Mouse (Mus musculus): Measurements from ENCODE around the gene Il12rb2. TPM values are rescaled to one million over a fixed set of nuclear protein-coding genes. Genes with fewer than 3 reads are reported as not detected.

Gene Il12rb2
- polyA plus RNA-seq, 1 experiment from 2014 or later: 0.18 TPM

DNA sequence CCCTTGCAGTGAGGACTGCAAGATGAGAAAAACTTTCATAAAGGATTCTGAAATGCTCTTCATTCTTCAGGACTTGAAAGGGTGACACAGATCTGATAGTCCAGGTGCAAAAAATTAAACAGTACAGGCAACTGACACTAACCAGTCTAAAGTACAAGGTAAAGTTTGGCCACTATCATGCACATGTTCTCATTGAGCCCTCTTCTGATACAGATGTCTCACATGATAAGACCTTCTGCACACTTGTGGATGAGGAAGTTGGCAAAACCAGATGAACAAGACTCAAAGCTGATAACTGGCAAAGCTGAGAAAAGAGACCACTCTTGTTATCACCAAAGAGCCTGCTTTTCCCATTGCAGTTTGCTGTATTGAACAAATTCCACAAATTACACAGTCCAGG lies 38.0 kb downstream of the Il12rb2 start:
- Histone ChIP-seq H3K9ac (ENCODE audit: low read length) (no peak overlapping the region), H3K4me1 (replicated peaks; ENCODE audit: control insufficient read depth, insufficient read depth, low read length) (no peaks in the 10 kb centered on the region), H3K27ac (ENCODE audit: low read length) (no peak overlapping the region), H3K27me3 (ENCODE audit: control insufficient read depth, insufficient read depth, low read depth, low read length) (no peaks in the 10 kb centered on the region), H3K36me3 (ENCODE audit: control insufficient read depth, insufficient read depth, low read length) (no peaks in the 10 kb centered on the region), H3K9me3 (ENCODE audit: control insufficient read depth, low read length) (no peaks in the 10 kb centered on the region), H3K4me2 (ENCODE audit: low read depth, low read length) (no peak overlapping the region), H3K4me3 (ENCODE audit: low read length) (no peak overlapping the region)
- no peak for ATAC-seq (ENCODE audit: low read depth)

DNA sequence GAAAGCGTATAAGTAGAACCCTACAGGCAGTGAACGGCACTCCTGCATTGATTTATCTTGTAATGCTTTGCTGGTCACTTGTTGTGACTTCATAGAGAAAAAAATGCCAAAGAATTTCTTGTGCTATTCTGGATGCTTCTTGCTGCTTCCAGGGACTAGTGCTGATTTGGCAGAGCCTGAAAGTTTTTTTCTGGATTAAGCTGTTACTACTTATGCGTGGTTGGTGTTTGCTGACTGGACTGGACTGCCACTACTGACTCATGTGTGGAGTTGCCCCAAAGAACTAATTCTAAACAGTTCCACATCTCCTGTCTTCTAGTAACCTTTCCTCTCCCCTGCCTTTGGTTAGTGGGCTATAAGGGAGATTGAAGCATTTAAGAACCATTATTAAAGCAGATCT lies 52.2 kb downstream of the Il12rb2 start:
- no peak overlapping the region for H3K27ac ChIP-seq (ENCODE audit: low read length)
- ATAC-seq (ENCODE audit: low read depth): no peak
- no peak overlapping the region for H3K4me2 ChIP-seq (ENCODE audit: low read depth, low read length)
- no peak overlapping the region for H3K9ac ChIP-seq (ENCODE audit: low read length)
- H3K9me3 ChIP-seq (ENCODE audit: control insufficient read depth, low read length): no peaks in the 10 kb centered on the region
- no peaks in the 10 kb centered on the region for H3K4me1 ChIP-seq (replicated peaks; ENCODE audit: control insufficient read depth, insufficient read depth, low read length)
- no peak overlapping the region for H3K4me3 ChIP-seq (ENCODE audit: low read length)
- H3K36me3 ChIP-seq (ENCODE audit: control insufficient read depth, insufficient read depth, low read length): no peaks in the 10 kb centered on the region
- WGBS: 64% methylated on average over 3 of the region's 3 CpGs
- H3K27me3 ChIP-seq (ENCODE audit: control insufficient read depth, insufficient read depth, low read depth, low read length): no peaks in the 10 kb centered on the region

DNA sequence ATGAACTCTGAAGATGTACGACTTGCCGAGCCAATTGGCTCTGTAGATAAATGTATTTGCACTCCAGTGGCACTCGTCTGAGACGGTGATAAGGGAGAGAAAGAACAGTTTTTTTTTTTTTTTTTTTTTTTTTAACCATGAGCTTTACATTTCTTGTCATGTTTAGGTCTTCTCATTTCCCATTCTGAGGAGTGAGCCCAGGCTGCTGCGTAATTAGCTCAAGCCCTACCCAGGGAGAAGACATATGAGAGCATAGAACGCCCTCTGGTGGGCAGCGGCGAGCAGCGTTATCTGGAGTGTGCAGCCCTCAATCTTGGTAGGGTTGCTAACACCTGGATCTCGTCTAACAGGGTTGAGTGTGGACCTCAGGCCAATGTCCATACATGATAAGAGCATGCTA lies 57.5 kb downstream of the Il12rb2 start:
- Histone ChIP-seq H3K4me2 (ENCODE audit: low read depth, low read length) (no peak overlapping the region), H3K27ac (ENCODE audit: low read length) (no peak overlapping the region), H3K4me1 (replicated peaks; ENCODE audit: control insufficient read depth, insufficient read depth, low read length) (no peaks in the 10 kb centered on the region; the same call in 1 of the 2 replicates), H3K4me3 (ENCODE audit: low read length) (no peak overlapping the region), H3K9ac (ENCODE audit: low read length) (no peak overlapping the region), H3K36me3 (ENCODE audit: control insufficient read depth, insufficient read depth, low read length) (no peaks in the 10 kb centered on the region), H3K27me3 (ENCODE audit: control insufficient read depth, insufficient read depth, low read depth, low read length) (no peaks in the 10 kb centered on the region), H3K9me3 (ENCODE audit: control insufficient read depth, low read length) (no peaks in the 10 kb centered on the region)
- WGBS: 18% methylated on average over 10 of the region's 10 CpGs
- ATAC-seq (ENCODE audit: low read depth): peak; percentile 64

DNA sequence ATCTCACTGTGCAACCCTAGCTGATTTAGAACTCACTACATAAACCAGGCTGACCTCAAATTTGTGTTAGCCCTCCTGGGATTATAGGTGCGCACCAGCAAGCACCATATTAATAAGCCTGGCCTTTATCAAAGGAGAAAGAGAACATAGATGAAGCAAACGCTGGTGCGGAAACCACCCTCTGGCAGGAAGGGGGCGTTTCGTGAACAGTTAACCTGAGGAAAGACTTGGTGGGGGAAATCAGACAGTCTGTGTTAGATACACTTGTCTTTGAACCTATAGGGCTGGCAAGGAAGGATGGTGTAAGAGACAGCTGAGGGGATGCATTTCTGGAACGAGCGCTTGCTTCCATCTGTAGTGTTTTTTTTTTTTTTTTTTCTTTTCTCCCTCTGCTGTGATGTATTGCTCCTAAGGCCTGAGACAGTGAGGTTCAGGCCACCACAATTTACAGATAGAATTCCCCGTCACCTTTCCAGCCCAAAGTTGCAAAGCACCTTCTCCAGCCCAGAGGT lies 58.1 kb downstream of the Il12rb2 start:
- Histone ChIP-seq H3K36me3 (ENCODE audit: control insufficient read depth, insufficient read depth, low read length) (no peaks in the 10 kb centered on the region), H3K4me1 (replicated peaks; ENCODE audit: control insufficient read depth, insufficient read depth, low read length) (no peaks in the 10 kb centered on the region; the same call in 1 of the 2 replicates), H3K4me2 (ENCODE audit: low read depth, low read length) (no peak overlapping the region), H3K4me3 (ENCODE audit: low read length) (no peak overlapping the region), H3K9ac (ENCODE audit: low read length) (no peak overlapping the region), H3K27ac (ENCODE audit: low read length) (no peak overlapping the region), H3K9me3 (ENCODE audit: control insufficient read depth, low read length) (no peaks in the 10 kb centered on the region), H3K27me3 (ENCODE audit: control insufficient read depth, insufficient read depth, low read depth, low read length) (no peaks in the 10 kb centered on the region)
- 70% methylated on average over 8 of the region's 8 CpGs for WGBS
- no peak for ATAC-seq (ENCODE audit: low read depth)

DNA sequence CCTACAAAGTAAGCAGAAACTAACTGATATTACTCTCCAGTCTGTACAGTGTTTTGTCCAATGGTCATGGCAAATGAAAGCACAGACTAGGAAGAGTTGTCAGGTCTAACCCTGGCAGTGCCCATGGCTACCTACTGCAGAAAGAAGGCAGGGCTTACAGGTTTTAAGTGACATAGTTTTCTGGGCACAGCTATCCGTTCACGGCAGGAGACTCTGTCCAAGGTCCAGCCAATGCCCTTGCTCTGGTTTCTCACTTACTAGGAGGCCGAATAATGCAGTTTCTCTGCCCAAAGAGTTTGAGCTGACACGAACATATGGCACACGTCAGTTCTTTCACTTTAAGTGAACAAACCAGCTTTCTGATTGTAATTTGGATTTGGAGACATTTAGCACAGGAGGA lies 58.9 kb downstream of the Il12rb2 start:
- Histone ChIP-seq H3K9me3 (ENCODE audit: control insufficient read depth, low read length) (no peaks in the 10 kb centered on the region), H3K27me3 (ENCODE audit: control insufficient read depth, insufficient read depth, low read depth, low read length) (no peaks in the 10 kb centered on the region), H3K4me1 (replicated peaks; ENCODE audit: control insufficient read depth, insufficient read depth, low read length) (no peaks in the 10 kb centered on the region; the same call in 1 of the 2 replicates), H3K27ac (ENCODE audit: low read length) (no peak overlapping the region), H3K4me2 (ENCODE audit: low read depth, low read length) (no peak overlapping the region), H3K9ac (ENCODE audit: low read length) (no peak overlapping the region), H3K36me3 (ENCODE audit: control insufficient read depth, insufficient read depth, low read length) (no peaks in the 10 kb centered on the region), H3K4me3 (ENCODE audit: low read length) (no peak overlapping the region)
- ATAC-seq (ENCODE audit: low read depth): 0 out of 2 replicates have a peak, but pooled peaks have one; percentile 15
- WGBS: 63% methylated on average over 5 of the region's 5 CpGs

DNA sequence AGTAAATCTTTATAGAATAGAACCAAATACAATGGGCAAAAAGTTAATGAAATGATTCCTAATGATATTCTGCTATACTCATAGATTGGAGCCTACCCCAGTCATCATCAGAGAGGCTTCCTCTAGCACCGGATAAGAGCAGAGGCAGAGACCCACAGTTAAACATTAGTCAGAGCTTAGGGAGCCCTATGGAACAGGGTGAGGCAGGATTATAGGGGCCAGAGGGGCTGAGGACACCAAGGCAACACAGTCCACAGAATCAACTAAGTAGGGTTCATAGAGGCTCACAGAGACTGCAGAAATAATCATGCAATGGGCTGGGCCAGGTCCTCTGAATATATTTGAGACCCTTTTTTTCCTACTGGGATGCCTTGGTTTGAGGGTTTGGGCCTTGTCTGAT lies 61.3 kb downstream of the Il12rb2 start:
- Histone ChIP-seq H3K27me3 (ENCODE audit: control insufficient read depth, insufficient read depth, low read depth, low read length) (no peaks in the 10 kb centered on the region), H3K4me2 (ENCODE audit: low read depth, low read length) (no peak overlapping the region), H3K4me1 (replicated peaks; ENCODE audit: control insufficient read depth, insufficient read depth, low read length) (no peaks in the 10 kb centered on the region; the same call in 1 of the 2 replicates), H3K36me3 (ENCODE audit: control insufficient read depth, insufficient read depth, low read length) (no peaks in the 10 kb centered on the region), H3K27ac (ENCODE audit: low read length) (no peak overlapping the region), H3K9me3 (ENCODE audit: control insufficient read depth, low read length) (no peaks in the 10 kb centered on the region), H3K9ac (ENCODE audit: low read length) (no peak overlapping the region), H3K4me3 (ENCODE audit: low read length) (no peak overlapping the region)
- no peak for ATAC-seq (ENCODE audit: low read depth)
- WGBS: 66% methylated on average over 1 of the region's 1 CpGs

DNA sequence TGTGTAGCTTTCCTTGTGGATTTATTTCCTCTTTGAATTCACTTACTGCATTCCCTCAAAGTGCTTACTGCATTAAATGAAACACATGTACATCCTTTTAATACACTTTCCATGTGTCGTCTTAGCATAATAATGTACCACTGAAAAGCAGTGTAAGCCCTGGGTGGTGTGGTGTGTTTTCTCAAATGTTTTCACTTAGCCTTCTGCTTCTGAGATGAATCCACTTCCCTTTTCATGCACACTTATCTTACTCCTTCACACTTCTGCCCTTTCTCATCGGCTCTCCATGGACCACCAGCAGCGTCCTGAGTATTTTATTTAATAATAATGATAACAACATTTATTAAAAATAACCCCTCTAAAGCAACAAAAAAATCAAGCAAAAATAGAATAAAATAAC lies 66.2 kb downstream of the Il12rb2 start:
- ATAC-seq (ENCODE audit: low read depth): no peak
- Histone ChIP-seq H3K9ac (ENCODE audit: low read length) (no peak overlapping the region), H3K4me3 (ENCODE audit: low read length) (no peak overlapping the region), H3K4me2 (ENCODE audit: low read depth, low read length) (no peak overlapping the region), H3K36me3 (ENCODE audit: control insufficient read depth, insufficient read depth, low read length) (no peaks in the 10 kb centered on the region), H3K27me3 (ENCODE audit: control insufficient read depth, insufficient read depth, low read depth, low read length) (no peaks in the 10 kb centered on the region), H3K9me3 (ENCODE audit: control insufficient read depth, low read length) (no peaks in the 10 kb centered on the region), H3K4me1 (replicated peaks; ENCODE audit: control insufficient read depth, insufficient read depth, low read length) (no peaks in the 10 kb centered on the region), H3K27ac (ENCODE audit: low read length) (no peak overlapping the region)
- WGBS: 86% methylated on average over 3 of the region's 3 CpGs

DNA sequence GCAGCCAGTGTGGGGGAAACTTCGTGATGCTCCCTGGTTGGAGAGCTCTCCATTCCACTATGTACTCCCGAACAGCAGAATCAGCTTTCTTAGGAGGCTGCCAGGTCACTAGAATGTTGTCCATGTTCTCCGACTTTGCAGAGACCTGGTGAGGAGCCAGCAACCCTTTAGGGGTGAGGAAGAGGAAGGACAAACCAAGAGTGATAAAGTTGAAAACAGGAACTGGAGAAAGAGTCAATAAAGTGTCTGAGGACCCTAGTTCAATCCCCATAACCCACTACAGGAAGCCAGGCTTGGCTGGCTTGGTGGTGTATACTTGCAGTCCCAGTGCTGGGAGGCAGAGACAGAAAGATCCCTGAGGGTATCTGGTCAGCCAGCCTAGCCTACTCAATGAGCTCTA lies 67.0 kb downstream of the Il12rb2 start:
- Histone ChIP-seq H3K9me3 (ENCODE audit: control insufficient read depth, low read length) (no peaks in the 10 kb centered on the region), H3K36me3 (ENCODE audit: control insufficient read depth, insufficient read depth, low read length) (no peaks in the 10 kb centered on the region), H3K4me3 (ENCODE audit: low read length) (no peak overlapping the region), H3K4me1 (replicated peaks; ENCODE audit: control insufficient read depth, insufficient read depth, low read length) (no peaks in the 10 kb centered on the region), H3K4me2 (ENCODE audit: low read depth, low read length) (no peak overlapping the region), H3K27me3 (ENCODE audit: control insufficient read depth, insufficient read depth, low read depth, low read length) (no peaks in the 10 kb centered on the region), H3K9ac (ENCODE audit: low read length) (no peak overlapping the region), H3K27ac (ENCODE audit: low read length) (no peak overlapping the region)
- WGBS: 69% methylated on average over 3 of the region's 3 CpGs
- ATAC-seq (ENCODE audit: low read depth): no peak

DNA sequence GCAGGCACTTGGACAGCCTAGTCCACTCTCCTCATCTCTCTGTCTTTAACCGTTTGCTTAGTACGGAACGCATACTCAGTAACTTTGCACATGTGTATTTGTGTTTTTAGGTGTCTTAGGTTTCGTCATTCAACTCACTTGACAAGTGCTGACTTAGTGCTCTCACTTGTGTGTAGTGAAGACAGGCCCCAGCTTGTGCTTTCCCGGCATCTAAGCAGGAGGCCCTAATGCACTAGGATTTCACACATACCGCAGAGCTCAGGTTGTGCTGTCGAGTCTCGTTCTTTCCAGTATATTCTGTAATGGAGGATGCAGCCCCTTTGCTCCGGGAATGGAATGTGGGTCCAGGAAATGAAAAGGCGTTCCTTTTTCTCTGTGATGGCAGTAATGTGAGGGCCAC lies 72.8 kb downstream of the Il12rb2 start:
- ATAC-seq (ENCODE audit: low read depth): no peak
- H3K9ac ChIP-seq (ENCODE audit: low read length): no peak overlapping the region
- H3K4me1 ChIP-seq (replicated peaks; ENCODE audit: control insufficient read depth, insufficient read depth, low read length): peaks cover 8% of the 10 kb centered on the region; the same call in 1 of the 2 replicates
- H3K4me2 ChIP-seq (ENCODE audit: low read depth, low read length): no peak overlapping the region
- no peaks in the 10 kb centered on the region for H3K27me3 ChIP-seq (ENCODE audit: control insufficient read depth, insufficient read depth, low read depth, low read length)
- H3K9me3 ChIP-seq (ENCODE audit: control insufficient read depth, low read length): no peaks in the 10 kb centered on the region
- no peaks in the 10 kb centered on the region for H3K36me3 ChIP-seq (ENCODE audit: control insufficient read depth, insufficient read depth, low read length)
- H3K27ac ChIP-seq (ENCODE audit: low read length): no peak overlapping the region
- H3K4me3 ChIP-seq (ENCODE audit: low read length): no peak overlapping the region
- 52% methylated on average over 10 of the region's 10 CpGs for WGBS

DNA sequence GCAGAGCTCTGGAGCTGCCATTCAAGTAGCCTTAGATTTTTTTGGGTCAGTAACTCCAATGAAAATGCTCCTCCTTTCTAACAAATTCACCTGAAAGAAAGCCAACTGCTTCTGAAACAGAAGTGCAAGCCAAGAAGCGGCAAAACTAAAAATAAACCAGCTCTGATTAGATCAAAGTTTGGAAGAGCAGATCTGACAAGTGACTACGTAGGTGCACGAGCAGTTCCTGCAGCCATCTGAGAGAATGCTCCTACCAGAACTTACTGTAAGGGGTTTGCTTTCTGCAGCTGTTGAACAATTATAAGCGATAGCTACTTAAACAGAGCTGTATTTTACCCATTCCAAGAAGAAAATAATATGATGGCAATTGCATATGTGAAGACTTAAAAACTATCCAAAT lies 73.5 kb downstream of the Il12rb2 start:
- no peak for ATAC-seq (ENCODE audit: low read depth)
- Histone ChIP-seq H3K27me3 (ENCODE audit: control insufficient read depth, insufficient read depth, low read depth, low read length) (no peaks in the 10 kb centered on the region), H3K4me3 (ENCODE audit: low read length) (no peak overlapping the region), H3K9me3 (ENCODE audit: control insufficient read depth, low read length) (no peaks in the 10 kb centered on the region), H3K27ac (ENCODE audit: low read length) (no peak overlapping the region), H3K4me1 (replicated peaks; ENCODE audit: control insufficient read depth, insufficient read depth, low read length) (peaks cover 8% of the 10 kb centered on the region; the same call in 1 of the 2 replicates), H3K36me3 (ENCODE audit: control insufficient read depth, insufficient read depth, low read length) (no peaks in the 10 kb centered on the region), H3K4me2 (ENCODE audit: low read depth, low read length) (no peak overlapping the region), H3K9ac (ENCODE audit: low read length) (no peak overlapping the region)
- 72% methylated on average over 4 of the region's 4 CpGs for WGBS

Data from lung, embryonic 16.5 days (tissue).